In genomic region chr12:112604709-112605649, GRCm38 (mm10) we compare ENCODE assay signal across 8 mouse cellular contexts. TPM values are rescaled to one million over a fixed set of nuclear protein-coding genes. Genes with fewer than 3 reads are reported as not detected.
DNase-seq lines count a peak whose midpoint lies in the region; ATAC-seq and TF ChIP-seq lines count a peak whose summit lies in the region.

No protein-coding gene starts in this region.

- H3K9me3 ChIP-seq in kidney, embryonic 14.5 days (ENCODE audit: control insufficient read depth, low read length), result no peaks in the 10 kb centered on the region
- H3K9me3 ChIP-seq in forebrain, postnatal 0 days (ENCODE audit: low read length), result no peaks in the 10 kb centered on the region
- no peaks in the 10 kb centered on the region for H3K9me3 ChIP-seq in limb, embryonic 12.5 days
- no peaks in the 10 kb centered on the region for H3K9me3 ChIP-seq in midbrain, embryonic 10.5 days (replicated peaks)

- H3K36me3 ChIP-seq in kidney, embryonic 14.5 days (ENCODE audit: control insufficient read depth, insufficient read depth, low read length), result peaks cover 12% of the 10 kb centered on the region; the same call in 1 of the 2 replicates
- peaks cover 5% of the 10 kb centered on the region; the same call in 1 of the 2 replicates for H3K36me3 ChIP-seq in forebrain, postnatal 0 days (ENCODE audit: insufficient read depth)
- no peaks in the 10 kb centered on the region for H3K36me3 ChIP-seq in limb, embryonic 12.5 days
- H3K36me3 ChIP-seq in midbrain, embryonic 10.5 days, result no peaks in the 10 kb centered on the region

- H3K27me3 ChIP-seq in kidney, embryonic 14.5 days (ENCODE audit: control insufficient read depth, insufficient read depth, low read length), result no peaks in the 10 kb centered on the region
- H3K27me3 ChIP-seq in forebrain, postnatal 0 days (ENCODE audit: insufficient read depth, low read length), result no peaks in the 10 kb centered on the region
- no peaks in the 10 kb centered on the region for H3K27me3 ChIP-seq in limb, embryonic 12.5 days
- no peaks in the 10 kb centered on the region for H3K27me3 ChIP-seq in midbrain, embryonic 10.5 days (ENCODE audit: low read depth, poor library complexity, severe bottlenecking)

- no peaks in the 10 kb centered on the region for H3K4me1 ChIP-seq in kidney, embryonic 14.5 days (ENCODE audit: control insufficient read depth, insufficient read depth, low read length)
- H3K4me1 ChIP-seq in forebrain, postnatal 0 days (ENCODE audit: insufficient read depth), result no peaks in the 10 kb centered on the region
- H3K4me1 ChIP-seq in limb, embryonic 12.5 days (replicated peaks), result peaks cover 20% of the 10 kb centered on the region; the same call in 1 of the 2 replicates
- peaks cover 18% of the 10 kb centered on the region for H3K4me1 ChIP-seq in midbrain, embryonic 10.5 days

- no peak overlapping the region for H3K27ac ChIP-seq in kidney, embryonic 14.5 days (ENCODE audit: low read depth, low read length)
- H3K27ac ChIP-seq in forebrain, postnatal 0 days (ENCODE audit: low read depth, low read length), result no peak overlapping the region
- H3K27ac ChIP-seq in limb, embryonic 12.5 days, result no peak overlapping the region
- H3K27ac ChIP-seq in midbrain, embryonic 10.5 days (replicated peaks), result peak overlapping the region; percentile 46; the same call in 1 of the 2 replicates

- TF ChIP-seq CTCF in forebrain, postnatal 0 days (IDR thresholded peaks at IDR 0.05; ENCODE audit: low read depth), result peak; percentile 55

- H3K4me3 ChIP-seq in kidney, embryonic 14.5 days (ENCODE audit: low read length), result no peak overlapping the region
- no peak overlapping the region for H3K4me3 ChIP-seq in forebrain, postnatal 0 days (ENCODE audit: low read depth, low read length)
- H3K4me3 ChIP-seq in limb, embryonic 12.5 days (replicated peaks), result no peak overlapping the region
- H3K4me3 ChIP-seq in midbrain, embryonic 10.5 days, result no peak overlapping the region

- H3K9ac ChIP-seq in kidney, embryonic 14.5 days (ENCODE audit: low read depth, low read length), result no peak overlapping the region
- no peak overlapping the region for H3K9ac ChIP-seq in forebrain, postnatal 0 days
- 0 out of 2 replicates have a peak overlapping the region, but pooled peaks have one; percentile 37 for H3K9ac ChIP-seq in limb, embryonic 12.5 days (replicated peaks)

- no peak for DNase-seq in kidney, adult 9 months
- peak; percentile 74 for DNase-seq in ZHBTc4 (ENCODE audit: low read depth, low spot score)
- no peak for DNase-seq in forebrain, postnatal 0 days
- peak; percentile 59 for DNase-seq in midbrain, embryonic 10.5 days (ENCODE audit: low spot score)
- DNase-seq in thymus, postnatal 4 days, result peak; percentile 74
- DNase-seq in layer of hippocampus, postnatal 14 days (ENCODE audit: low spot score in 2 of 2), result no peak

- H3K4me2 ChIP-seq in kidney, embryonic 14.5 days (replicated peaks; ENCODE audit: low read depth, low read length), result no peak overlapping the region
- H3K4me2 ChIP-seq in forebrain, postnatal 0 days (ENCODE audit: low read depth), result no peak overlapping the region
- no peak overlapping the region for H3K4me2 ChIP-seq in limb, embryonic 12.5 days

- 62% methylated on average over 20 of the region's 20 CpGs for WGBS in kidney, embryonic 14.5 days
- WGBS in forebrain, postnatal 0 days, result 67% methylated on average over 20 of the region's 20 CpGs
- 61% methylated on average over 20 of the region's 20 CpGs for WGBS in limb, embryonic 12.5 days
- WGBS in midbrain, embryonic 10.5 days, result 62% methylated on average over 20 of the region's 20 CpGs

- ATAC-seq in kidney, embryonic 14.5 days (ENCODE audit: low FRiP score, low TSS enrichment), result peak; percentile 67
- peak; percentile 77 for ATAC-seq in forebrain, postnatal 0 days
- peak; percentile 33; the same call in 1 of the 2 replicates for ATAC-seq in limb, embryonic 12.5 days (ENCODE audit: insufficient number of reproducible peaks, insufficient read depth, low FRiP score, low TSS enrichment, low read depth)

RNA-seq across cellular contexts. Expression of gene Adssl1, which starts 14.9 kb away (rescaled TPM):
- polyA plus RNA-seq in kidney, embryonic 14.5 days (2014; fragmentation: Nextera tagmentation; extraction: Ambion mirVana), result 8.0 and 9.3 TPM in 2 replicates
- 1.8 and 2.2 TPM in 2 replicates for total RNA-seq in forebrain, postnatal 0 days (2014; rRNA removed)
- polyA plus RNA-seq in forebrain, postnatal 0 days (2015; fragmentation: Nextera tagmentation; extraction: Ambion mirVana), result 3.4 and 4.7 TPM in 2 replicates
- 9.2 and 10.0 TPM in 2 replicates for polyA plus RNA-seq in limb, embryonic 12.5 days (2016; fragmentation: Nextera tagmentation; extraction: Ambion mirVana)
- 2.9 and 3.4 TPM in 2 replicates for polyA plus RNA-seq in midbrain, embryonic 10.5 days (2016; fragmentation: Nextera tagmentation; extraction: Ambion mirVana)
- 1 to 10 TPM; 5.3 to 5.6 TPM for total RNA-seq in layer of hippocampus, postnatal 14 days (2021)

RNA-seq across cellular contexts. Expression of gene Inf2, which starts 16.4 kb away (rescaled TPM):
- polyA plus RNA-seq in kidney, embryonic 14.5 days (2014; fragmentation: Nextera tagmentation; extraction: Ambion mirVana), result 4.7 and 5.8 TPM in 2 replicates
- total RNA-seq in forebrain, postnatal 0 days (2014; rRNA removed), result 9.8 and 10.8 TPM in 2 replicates
- 1.1 and 1.2 TPM in 2 replicates for polyA plus RNA-seq in forebrain, postnatal 0 days (2015; fragmentation: Nextera tagmentation; extraction: Ambion mirVana)
- polyA plus RNA-seq in limb, embryonic 12.5 days (2016; fragmentation: Nextera tagmentation; extraction: Ambion mirVana), result 2.0 and 2.2 TPM in 2 replicates
- 1.7 and 1.8 TPM in 2 replicates for polyA plus RNA-seq in midbrain, embryonic 10.5 days (2016; fragmentation: Nextera tagmentation; extraction: Ambion mirVana)
- 100 to 1,000 TPM; 116 to 122 TPM for total RNA-seq in layer of hippocampus, postnatal 14 days (2021)

RNA-seq across cellular contexts. Expression of gene Siva1, which starts 39.5 kb away (rescaled TPM):
- 314 and 362 TPM in 2 replicates for polyA plus RNA-seq in kidney, embryonic 14.5 days (2014; fragmentation: Nextera tagmentation; extraction: Ambion mirVana)
- 28.0 and 31.4 TPM in 2 replicates for total RNA-seq in forebrain, postnatal 0 days (2014; rRNA removed)
- polyA plus RNA-seq in forebrain, postnatal 0 days (2015; fragmentation: Nextera tagmentation; extraction: Ambion mirVana), result 50.5 and 61.5 TPM in 2 replicates
- polyA plus RNA-seq in limb, embryonic 12.5 days (2016; fragmentation: Nextera tagmentation; extraction: Ambion mirVana), result 248 and 258 TPM in 2 replicates
- polyA plus RNA-seq in midbrain, embryonic 10.5 days (2016; fragmentation: Nextera tagmentation; extraction: Ambion mirVana), result 306 and 361 TPM in 2 replicates
- 10 to 100 TPM; 21.6 to 23.4 TPM for total RNA-seq in layer of hippocampus, postnatal 14 days (2021)

Comparison
In these comparisons a context has a peak if more than half of its experiments do, and no peak if none do; other contexts are left out.
1. DNase-seq: peak in ZHBTc4 (single experiment), midbrain, embryonic 10.5 days (single experiment) and thymus, postnatal 4 days (single experiment); none in kidney, adult 9 months (single experiment), forebrain, postnatal 0 days (single experiment) and layer of hippocampus, postnatal 14 days (0 of 2).
2. Peak in every context shown above with its lines, with median percentiles within 50 percentile points of each other: ATAC-seq.